Mouse (Mus musculus) ovary, postnatal 36 days (tissue): Measurements from ENCODE around the gene Olfr1297.

Source experiments
- DNase-seq: peaks from one replicate; pipeline ENCODE4 v3.0.0; 2022; ENCODE audit warnings: low spot score, mixed read lengths

Olfr1297 gene

DNA sequence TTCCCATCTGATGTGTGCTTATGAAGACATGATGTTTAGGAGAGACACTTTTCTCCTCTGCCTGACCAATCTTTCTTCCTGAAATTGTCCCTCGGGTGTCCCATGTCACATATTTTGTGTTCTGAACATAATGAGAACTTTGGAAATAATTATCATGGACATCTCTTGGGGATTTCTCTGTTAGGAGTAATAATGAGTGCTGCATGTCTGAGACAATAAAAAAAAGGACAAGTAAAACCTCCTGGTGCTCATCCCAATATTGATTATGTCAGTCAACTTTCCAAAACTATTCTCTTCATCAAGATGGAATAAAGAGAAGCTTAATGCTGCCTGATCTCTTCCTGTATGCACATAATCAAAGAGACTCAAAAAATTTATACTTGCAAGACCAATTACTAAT is at the start of gene Olfr1297:
TSS of gene Olfr1297 (minus strand) at position 101 of the 400 bp plus-strand sequence.
- DNase-seq, result no peak

DNA sequence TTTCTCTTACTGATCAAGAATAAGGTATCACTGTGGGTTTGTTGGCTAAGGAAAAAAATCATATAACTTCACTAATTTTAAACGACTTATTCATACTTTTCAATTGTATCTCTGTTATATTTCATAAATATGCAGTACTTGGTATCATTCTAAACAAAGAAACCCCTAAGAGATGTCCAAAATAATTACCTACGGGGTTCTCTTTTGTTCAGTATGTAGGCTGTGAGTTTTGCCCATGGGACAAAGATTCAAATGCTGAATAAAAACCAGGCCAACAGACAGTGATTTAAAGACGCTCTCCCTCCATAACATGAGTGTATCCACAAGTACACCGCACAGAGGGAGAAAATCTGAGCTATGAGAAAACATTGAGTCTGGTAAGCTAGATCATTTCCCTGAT is 34.8 kb upstream of the Olfr1297 start, which contains the start of gene Olfr1299:
TSS of gene Olfr1299 (plus strand) at position 301 of the 400 bp plus-strand sequence.
- no peak for DNase-seq

GRCm38 (mm10) chr2:111649101-111649500 is 22.8 kb upstream of the Olfr1297 start, which contains the start of gene Olfr1298:
Gene Olfr1298, minus strand, starts transcription at chr2:111649201.
- no peak for DNase-seq

DNA sequence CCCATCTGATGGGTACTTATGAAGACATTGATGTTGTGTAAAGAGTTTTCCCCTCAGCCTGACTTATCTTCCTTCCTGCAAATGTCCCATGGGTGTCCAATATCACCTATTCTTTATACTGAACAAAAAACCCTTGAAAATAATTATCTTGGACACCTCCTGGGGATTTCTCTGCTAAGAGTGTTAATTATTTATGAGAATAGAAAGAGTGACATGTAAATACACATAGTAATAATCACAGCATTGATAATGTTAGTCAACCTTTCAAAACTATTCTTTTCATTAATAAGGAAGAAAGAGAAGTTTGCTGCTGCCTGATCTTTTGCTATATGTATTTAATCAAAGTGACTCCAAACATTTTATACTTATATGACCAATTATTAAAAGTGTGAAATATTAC is 56.7 kb downstream of the Olfr1297 start, which contains the start of gene Olfr1295:
TSS of gene Olfr1295 (minus strand) at position 101 of the 400 bp plus-strand sequence.
- DNase-seq, result no peak
